Mouse (Mus musculus) neural tube, embryonic 15.5 days (tissue): ENCODE data around the gene Akap6. TPM values are rescaled to one million over a fixed set of nuclear protein-coding genes. Genes with fewer than 3 reads are reported as not detected.
A peak's percentile ranks its signal among the peaks of the same experiment; 100 is the strongest.

ENCODE experiments used
- ATAC-seq: fragments of 200-750 bp; cut with Nextera tagmentation; 2 replicates; pipeline ENCODE4 v1.8.0; 2017; ENCODE audit warnings: mild to moderate bottlenecking, moderate TSS enrichment, moderate library complexity; ENCODE audit not compliant: low FRiP score
- H3K27ac ChIP-seq: fragments of 300-500 bp; sonication (generic); replicated peaks from 2 replicates; pipeline ENCODE4 v1.5.1; 2015; ENCODE audit warnings: mild to moderate bottlenecking, inconsistent platforms
- H3K27me3 ChIP-seq: fragments of 300-500 bp; sonication (generic); replicated peaks from 2 replicates; pipeline ENCODE4 v1.6.1; 2015; ENCODE audit warnings: inconsistent platforms
- H3K36me3 ChIP-seq: fragments of 300-500 bp; sonication (generic); 2 replicates; pipeline ENCODE4 v1.6.1; 2015; ENCODE audit warnings: inconsistent platforms
- H3K4me1 ChIP-seq: fragments of 300-500 bp; sonication (generic); 2 replicates; pipeline ENCODE4 v1.6.1; 2015; ENCODE audit warnings: inconsistent platforms
- H3K4me2 ChIP-seq: fragments of 300-500 bp; sonication (generic); 2 replicates; pipeline ENCODE4 v1.6.1; 2015; ENCODE audit warnings: inconsistent platforms, mild to moderate bottlenecking, moderate library complexity
- H3K4me3 ChIP-seq: fragments of 300-500 bp; sonication (generic); replicated peaks from 2 replicates; pipeline ENCODE4 v1.5.1; 2015; ENCODE audit warnings: mild to moderate bottlenecking, inconsistent platforms
- H3K9ac ChIP-seq: fragments of 300-500 bp; sonication (generic); replicated peaks from 2 replicates; pipeline ENCODE4 v1.6.1; 2015; ENCODE audit warnings: mild to moderate bottlenecking, inconsistent platforms
- H3K9me3 ChIP-seq: fragments of 300-500 bp; sonication (generic); replicated peaks from 2 replicates; pipeline ENCODE4 v1.6.1; 2016; ENCODE audit warnings: inconsistent platforms
- WGBS: fragments of 180-500 bp; shearing (Covaris S2); methylation state at CpG from one replicate; pipeline ENCODE4 v1.1.7; 2015; ENCODE audit warnings: mixed read lengths; 5-methylcytosine and 5-hydroxymethylcytosine counted together
- polyA plus RNA-seq: library from polyadenylated mRNA; unstranded; fragments of >200 nt; fragmentation: Nextera tagmentation; extraction: Ambion mirVana; gene quantifications from 2 replicates; pipeline ENCODE4 v1.2.1, GENCODE M21; 2015

Gene Akap6
- polyA plus RNA-seq, 1 experiment from 2014 or later, result 24.4 TPM

DNA sequence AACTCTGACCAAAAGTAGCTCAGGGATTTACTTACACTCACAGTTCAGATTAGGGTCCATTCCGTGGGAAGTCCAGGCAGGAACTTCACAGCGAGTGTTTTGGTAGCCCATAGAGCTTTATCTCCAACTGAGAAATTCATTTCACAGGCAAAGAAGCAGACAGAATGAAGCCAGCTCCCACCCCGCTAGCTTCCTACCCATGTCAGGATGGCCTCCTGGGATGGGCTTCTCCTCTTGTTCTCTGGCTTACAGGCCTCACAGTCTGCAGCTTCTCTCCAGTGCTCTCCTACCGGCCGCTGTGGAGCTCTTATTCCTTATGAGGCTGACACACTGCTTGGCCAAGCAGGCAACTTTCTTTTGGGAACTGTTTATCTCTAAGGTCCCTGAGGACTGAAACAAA lies 152.0 kb downstream of the Akap6 start:
- no peak overlapping the region for H3K9ac ChIP-seq
- H3K4me1 ChIP-seq, result peaks cover 34% of the 10 kb centered on the region
- 73% methylated on average over 5 of the region's 5 CpGs for WGBS
- no peaks in the 10 kb centered on the region for H3K36me3 ChIP-seq
- H3K4me3 ChIP-seq, result no peak overlapping the region
- ATAC-seq, result no peak
- no peaks in the 10 kb centered on the region for H3K27me3 ChIP-seq
- no peaks in the 10 kb centered on the region for H3K9me3 ChIP-seq
- peak overlapping the region; percentile 51 for H3K27ac ChIP-seq
- H3K4me2 ChIP-seq, result no peak overlapping the region

GRCm38 (mm10) chr12:52854236-52854679 lies 155.1 kb downstream of the Akap6 start:
- Histone ChIP-seq H3K4me1 (peaks cover 22% of the 10 kb centered on the region), H3K27me3 (no peaks in the 10 kb centered on the region), H3K36me3 (no peaks in the 10 kb centered on the region), H3K4me2 (no peak overlapping the region), H3K9me3 (no peaks in the 10 kb centered on the region), H3K4me3 (no peak overlapping the region), H3K27ac (no peak overlapping the region), H3K9ac (no peak overlapping the region)
- no peak for ATAC-seq
- 81% methylated on average over 7 of the region's 7 CpGs for WGBS

DNA sequence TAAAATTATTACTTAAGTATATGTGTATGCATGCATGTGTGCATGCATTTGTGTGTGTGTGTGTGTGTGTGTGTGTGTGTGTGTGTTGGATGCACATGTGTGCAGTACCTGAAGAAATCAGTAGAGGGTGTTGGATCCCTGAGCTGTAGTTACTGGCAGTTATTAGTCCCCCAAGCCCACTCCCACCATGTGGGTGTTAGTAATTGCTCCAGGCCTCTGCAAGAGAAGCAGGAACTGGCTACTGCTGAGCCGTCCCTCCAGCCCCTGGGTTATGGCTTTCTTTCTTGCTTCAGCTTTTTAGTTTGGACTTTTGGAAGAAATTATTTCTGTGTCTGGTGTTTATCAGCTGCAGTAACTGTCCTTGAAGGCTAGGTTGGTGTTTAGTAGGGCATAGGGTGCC lies 156.9 kb downstream of the Akap6 start:
- H3K9me3 ChIP-seq, result no peaks in the 10 kb centered on the region
- 76% methylated on average over 1 of the region's 1 CpGs for WGBS
- H3K4me1 ChIP-seq, result peaks cover 11% of the 10 kb centered on the region
- no peak overlapping the region for H3K9ac ChIP-seq
- H3K4me3 ChIP-seq, result no peak overlapping the region
- no peaks in the 10 kb centered on the region for H3K27me3 ChIP-seq
- H3K36me3 ChIP-seq, result no peaks in the 10 kb centered on the region
- no peak overlapping the region for H3K4me2 ChIP-seq
- no peak overlapping the region for H3K27ac ChIP-seq
- no peak for ATAC-seq

- 93% methylated on average over 4 of the region's 4 CpGs for WGBS
- no peak overlapping the region for H3K9ac ChIP-seq
- H3K36me3 ChIP-seq, result no peaks in the 10 kb centered on the region
- no peak overlapping the region for H3K4me2 ChIP-seq
- H3K9me3 ChIP-seq, result no peaks in the 10 kb centered on the region
- no peak overlapping the region for H3K4me3 ChIP-seq
- H3K27ac ChIP-seq, result no peak overlapping the region
- ATAC-seq, result no peak
- H3K4me1 ChIP-seq, result 0 out of 2 replicates have a peak, but pooled peaks cover 8% of the 10 kb centered on the region
- H3K27me3 ChIP-seq, result no peaks in the 10 kb centered on the region
Observed at GRCm38 (mm10) chr12:52857306-52857705, 158.1 kb downstream of the Akap6 start.

DNA sequence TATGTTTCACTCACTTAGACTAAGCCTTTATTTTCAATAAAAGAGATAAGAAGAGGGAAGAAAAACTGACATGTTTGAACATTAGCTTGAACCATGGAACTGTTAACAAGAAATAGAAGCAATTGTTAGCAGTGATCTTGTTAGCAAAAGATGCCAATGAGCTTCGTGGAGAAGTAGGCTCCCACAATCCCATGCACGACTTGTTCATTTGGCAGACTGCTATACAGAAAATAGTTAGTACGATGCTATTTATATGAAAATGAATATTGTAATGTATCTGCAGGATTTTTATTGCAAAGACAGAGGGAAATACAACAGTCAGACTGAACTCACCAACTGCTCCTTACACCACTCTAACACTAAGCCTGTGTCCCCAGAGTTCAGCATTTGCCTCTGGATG lies 162.7 kb downstream of the Akap6 start:
- Histone ChIP-seq H3K4me3 (no peak overlapping the region), H3K9ac (no peak overlapping the region), H3K4me1 (no peaks in the 10 kb centered on the region), H3K9me3 (peaks cover 4% of the 10 kb centered on the region; the same call in 1 of the 2 replicates), H3K4me2 (no peak overlapping the region), H3K36me3 (no peaks in the 10 kb centered on the region), H3K27ac (no peak overlapping the region), H3K27me3 (no peaks in the 10 kb centered on the region)
- ATAC-seq, result no peak
- WGBS, result 73% methylated on average over 3 of the region's 3 CpGs

- Histone ChIP-seq H3K9ac (no peak overlapping the region), H3K36me3 (no peaks in the 10 kb centered on the region), H3K4me1 (0 out of 2 replicates have a peak, but pooled peaks cover 5% of the 10 kb centered on the region), H3K9me3 (peaks cover 4% of the 10 kb centered on the region; the same call in 1 of the 2 replicates), H3K27ac (no peak overlapping the region), H3K27me3 (no peaks in the 10 kb centered on the region), H3K4me2 (no peak overlapping the region; the same call in 1 of the 2 replicates), H3K4me3 (no peak overlapping the region)
- 28% methylated on average over 8 of the region's 8 CpGs for WGBS
- ATAC-seq, result no peak
Observed at GRCm38 (mm10) chr12:52868000-52868624, 168.9 kb downstream of the Akap6 start.

DNA sequence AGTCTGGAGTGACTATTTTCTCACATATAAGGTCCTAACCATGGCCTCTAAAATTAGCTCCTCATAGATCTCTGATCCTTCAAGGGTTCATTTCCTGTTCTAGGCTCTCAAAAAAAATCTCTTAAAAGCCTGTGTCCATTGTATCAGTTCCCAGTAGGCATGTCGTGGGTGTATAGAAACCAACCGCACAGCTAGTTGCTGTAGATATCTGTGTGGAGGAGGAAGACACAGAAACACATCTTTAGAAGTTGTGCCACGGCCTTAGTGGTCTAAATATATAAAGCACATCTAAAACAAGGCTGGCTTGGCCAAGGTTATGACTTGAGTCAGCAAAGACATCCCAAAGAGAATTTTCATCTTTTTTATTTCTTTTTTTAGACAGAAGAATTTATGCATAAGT lies 172.4 kb downstream of the Akap6 start:
- Histone ChIP-seq H3K9me3 (no peaks in the 10 kb centered on the region), H3K27me3 (no peaks in the 10 kb centered on the region), H3K4me2 (no peak overlapping the region), H3K36me3 (no peaks in the 10 kb centered on the region), H3K27ac (no peak overlapping the region), H3K4me1 (0 out of 2 replicates have a peak, but pooled peaks cover 5% of the 10 kb centered on the region), H3K9ac (no peak overlapping the region), H3K4me3 (no peak overlapping the region)
- no peak for ATAC-seq
- 87% methylated on average over 3 of the region's 3 CpGs for WGBS

DNA sequence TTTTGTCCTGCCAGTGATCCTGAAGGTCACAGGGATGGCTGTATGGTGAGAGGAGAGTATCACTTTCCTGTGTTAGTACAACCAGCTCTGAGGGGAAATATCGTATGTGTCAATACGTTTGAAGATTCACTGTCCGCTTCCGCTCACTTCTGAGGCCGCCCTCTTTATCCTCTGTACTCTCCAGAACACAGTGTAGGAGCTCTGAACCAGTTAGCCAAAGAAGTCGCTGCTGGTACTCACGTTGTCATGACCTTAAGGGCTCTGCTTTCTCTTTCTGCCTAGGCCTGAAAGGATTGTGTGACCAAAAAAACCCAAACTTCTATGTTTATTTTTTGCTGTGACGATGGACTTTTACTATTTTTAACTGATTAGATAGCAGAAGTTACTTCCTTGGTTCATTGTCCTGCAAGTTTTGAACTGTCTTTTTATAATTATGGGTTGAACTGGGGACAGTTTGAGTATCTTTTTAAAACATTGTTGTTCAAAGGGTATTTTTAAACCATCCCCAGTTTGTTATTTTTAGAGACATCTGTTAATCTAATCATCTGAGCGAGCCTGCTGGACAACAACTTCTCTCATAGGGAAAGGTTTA lies 175.2 kb downstream of the Akap6 start:
- H3K4me1 ChIP-seq, result no peaks in the 10 kb centered on the region
- no peak overlapping the region for H3K4me3 ChIP-seq
- 85% methylated on average over 9 of the region's 9 CpGs for WGBS
- no peaks in the 10 kb centered on the region for H3K36me3 ChIP-seq
- no peaks in the 10 kb centered on the region for H3K9me3 ChIP-seq
- no peaks in the 10 kb centered on the region for H3K27me3 ChIP-seq
- H3K27ac ChIP-seq, result no peak overlapping the region
- ATAC-seq, result no peak
- H3K9ac ChIP-seq, result no peak overlapping the region
- H3K4me2 ChIP-seq, result no peak overlapping the region

DNA sequence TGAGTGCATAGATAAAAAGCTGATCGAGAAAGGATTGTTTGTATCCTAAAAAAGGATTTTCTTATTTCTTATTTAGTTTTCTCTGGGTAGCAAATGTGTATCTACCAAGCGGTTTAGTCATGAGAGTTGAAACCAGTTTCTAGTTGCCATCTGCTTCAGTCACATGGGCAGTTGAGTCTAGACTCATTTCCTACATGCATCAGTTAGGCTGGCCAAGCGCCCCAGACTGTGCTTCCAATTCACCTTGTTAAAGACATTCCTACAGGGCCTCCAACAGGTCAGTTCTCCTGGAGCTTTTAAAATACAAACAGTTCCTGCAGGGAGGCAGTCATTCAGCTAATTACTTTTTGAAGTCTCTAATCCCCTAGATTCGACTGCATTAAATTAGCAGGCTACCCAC lies 176.9 kb downstream of the Akap6 start:
- Histone ChIP-seq H3K27ac (no peak overlapping the region), H3K4me3 (no peak overlapping the region), H3K9ac (no peak overlapping the region), H3K36me3 (peaks cover 5% of the 10 kb centered on the region; the same call in 1 of the 2 replicates), H3K4me2 (no peak overlapping the region), H3K27me3 (no peaks in the 10 kb centered on the region), H3K4me1 (no peaks in the 10 kb centered on the region), H3K9me3 (no peaks in the 10 kb centered on the region)
- no peak for ATAC-seq
- WGBS, result 52% methylated on average over 4 of the region's 4 CpGs

DNA sequence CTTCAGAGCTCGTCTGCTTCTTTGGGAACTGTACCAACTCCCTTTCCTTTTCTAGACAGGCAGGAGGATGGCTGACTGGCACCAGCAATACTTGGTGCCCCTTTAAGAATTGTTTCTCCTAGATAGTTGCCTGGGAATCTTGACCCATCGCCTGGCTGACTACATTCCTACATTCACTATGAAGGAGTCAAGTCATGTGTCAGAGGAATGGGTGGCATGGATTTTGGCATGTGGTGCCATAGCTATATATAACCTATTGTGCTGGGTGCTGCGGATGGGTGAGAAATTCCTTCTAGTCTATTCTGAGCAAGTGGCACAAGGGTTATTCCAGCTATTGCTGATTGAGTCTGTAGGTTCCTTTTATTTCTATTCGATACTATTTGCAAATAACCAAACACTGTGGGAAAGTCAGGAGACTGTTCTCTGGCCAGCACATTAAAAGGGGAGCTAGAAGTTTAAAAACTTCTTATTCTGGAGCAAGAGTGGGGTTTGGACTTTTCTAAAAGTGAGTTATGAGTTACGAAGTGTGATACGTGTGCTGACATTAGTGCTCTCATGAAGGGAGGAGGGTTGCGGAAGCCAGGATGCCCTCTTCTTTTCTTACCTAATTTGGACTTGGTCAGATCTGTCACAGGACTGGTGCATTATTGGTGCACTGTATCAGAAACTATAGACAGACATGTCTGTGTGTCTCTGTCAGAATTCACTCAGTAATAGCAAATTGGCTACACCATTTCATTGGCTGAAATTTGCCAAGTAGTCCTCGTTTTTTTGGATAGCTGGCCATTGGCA lies 178.0 kb downstream of the Akap6 start:
- ATAC-seq, result no peak
- Histone ChIP-seq H3K27ac (no peak overlapping the region), H3K9me3 (no peaks in the 10 kb centered on the region), H3K4me1 (no peaks in the 10 kb centered on the region), H3K4me3 (no peak overlapping the region), H3K36me3 (peaks cover 5% of the 10 kb centered on the region; the same call in 1 of the 2 replicates), H3K4me2 (no peak overlapping the region), H3K27me3 (no peaks in the 10 kb centered on the region), H3K9ac (no peak overlapping the region)
- WGBS, result 86% methylated on average over 8 of the region's 8 CpGs

GRCm38 (mm10) chr12:52879324-52879723 lies 180.1 kb downstream of the Akap6 start:
- H3K36me3 ChIP-seq, result peaks cover 5% of the 10 kb centered on the region; the same call in 1 of the 2 replicates
- no peak overlapping the region for H3K27ac ChIP-seq
- no peak overlapping the region for H3K4me2 ChIP-seq
- H3K4me3 ChIP-seq, result no peak overlapping the region
- ATAC-seq, result no peak
- H3K9me3 ChIP-seq, result no peaks in the 10 kb centered on the region
- H3K27me3 ChIP-seq, result no peaks in the 10 kb centered on the region
- H3K9ac ChIP-seq, result no peak overlapping the region
- no peaks in the 10 kb centered on the region for H3K4me1 ChIP-seq
- 93% methylated on average over 8 of the region's 8 CpGs for WGBS

GRCm38 (mm10) chr12:52892519-52892918 lies 193.3 kb downstream of the Akap6 start:
- ATAC-seq, result no peak
- WGBS, result 62% methylated on average over 7 of the region's 7 CpGs

More at GRCm38 (mm10) chr12:52892519-52892918, 193.3 kb downstream of the Akap6 start:
- Histone ChIP-seq H3K4me1 (peaks cover 27% of the 10 kb centered on the region), H3K9me3 (no peaks in the 10 kb centered on the region), H3K27me3 (no peaks in the 10 kb centered on the region), H3K4me3 (no peak overlapping the region), H3K36me3 (peaks cover 7% of the 10 kb centered on the region), H3K27ac (no peak overlapping the region; the same call in 1 of the 2 replicates), H3K9ac (no peak overlapping the region), H3K4me2 (no peak overlapping the region)
